Comparison of ENCODE assay signal across 11 mouse cellular contexts in the genomic region with DNA sequence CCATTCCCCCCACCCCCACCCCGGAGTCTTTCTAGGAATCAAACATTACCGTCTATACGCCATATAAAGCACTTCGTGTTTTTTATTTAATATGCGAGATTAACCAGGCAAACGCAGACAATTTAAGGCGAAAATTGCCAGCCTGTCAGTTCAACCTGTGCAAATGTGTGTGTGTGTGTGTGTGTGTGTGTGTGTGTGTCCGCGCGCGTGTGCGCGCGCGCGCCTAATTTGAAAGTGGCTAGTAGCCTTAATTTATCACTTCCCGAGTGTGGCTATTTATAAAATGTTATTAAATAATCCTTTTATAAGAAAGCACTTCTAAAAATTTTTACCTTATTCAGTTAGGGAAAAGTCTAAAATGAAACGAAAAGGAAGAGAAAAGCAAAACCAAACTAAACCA.
A peak's percentile ranks its signal among the peaks of the same experiment; 100 is the strongest.
DNase-seq lines count a peak whose midpoint lies in the region; ATAC-seq and TF ChIP-seq lines count a peak whose summit lies in the region.
"Had no signal": no experiment of that assay in that cellular context is flagged by ENCODE, and none has a peak within 500 bp of the region (broad histone marks: within the 10 kb centered on the region; RNA-seq: fewer than 3 reads in every experiment).

No protein-coding gene starts in this region.

- H3K4me1 ChIP-seq in lung, embryonic 15.5 days, result peaks cover 16% of the 10 kb centered on the region
- peaks cover 22% of the 10 kb centered on the region for H3K4me1 ChIP-seq in forebrain, embryonic 14.5 days (ENCODE audit: control insufficient read depth, insufficient read depth, low read length)
- no peaks in the 10 kb centered on the region for H3K4me1 ChIP-seq in intestine, postnatal 0 days (replicated peaks; ENCODE audit: control insufficient read depth, insufficient read depth, low read length)
- H3K4me1 ChIP-seq in neural tube, embryonic 14.5 days (ENCODE audit: control insufficient read depth, insufficient read depth, low read length), result peaks cover 15% of the 10 kb centered on the region; the same call in 1 of the 2 replicates
- H3K4me1 ChIP-seq: liver, embryonic 13.5 days had no signal

- 2% methylated on average over 18 of the region's 18 CpGs for WGBS in lung, embryonic 15.5 days
- WGBS in forebrain, embryonic 14.5 days, result 2% methylated on average over 18 of the region's 18 CpGs
- WGBS in intestine, postnatal 0 days, result 3% methylated on average over 18 of the region's 18 CpGs
- WGBS in neural tube, embryonic 14.5 days, result 1% methylated on average over 18 of the region's 18 CpGs

- TF ChIP-seq CTCF in intestine, postnatal 0 days (IDR thresholded peaks at IDR 0.05; ENCODE audit: low read depth), result no peak

- peak overlapping the region; percentile 46 for H3K4me2 ChIP-seq in lung, embryonic 15.5 days
- peak overlapping the region; percentile 41 for H3K4me2 ChIP-seq in forebrain, embryonic 14.5 days (ENCODE audit: low read length)
- H3K4me2 ChIP-seq in intestine, postnatal 0 days (replicated peaks; ENCODE audit: low read depth), result peak overlapping the region; percentile 39
- H3K4me2 ChIP-seq in neural tube, embryonic 14.5 days (ENCODE audit: low read depth, low read length), result peak overlapping the region; percentile 41
- H3K4me2 ChIP-seq: liver, embryonic 13.5 days had no signal

- ATAC-seq in lung, embryonic 15.5 days (ENCODE audit: borderline replicate concordance, extremely low read depth, low FRiP score, low TSS enrichment), result no peak
- ATAC-seq in forebrain, embryonic 14.5 days, result peak; percentile 2; the same call in 1 of the 2 replicates
- no peak for ATAC-seq in intestine, postnatal 0 days
- ATAC-seq in neural tube, embryonic 14.5 days (ENCODE audit: low read depth), result no peak

- no peak overlapping the region for H3K9ac ChIP-seq in lung, embryonic 15.5 days
- H3K9ac ChIP-seq in forebrain, embryonic 14.5 days (ENCODE audit: low read length), result no peak overlapping the region; the same call in 1 of the 2 replicates
- H3K9ac ChIP-seq in intestine, postnatal 0 days (ENCODE audit: low read depth, low read length), result no peak overlapping the region
- no peak overlapping the region for H3K9ac ChIP-seq in neural tube, embryonic 14.5 days (replicated peaks; ENCODE audit: low read depth, low read length)
- H3K9ac ChIP-seq: liver, embryonic 13.5 days had no signal

- H3K27me3 ChIP-seq in lung, embryonic 15.5 days, result peaks cover 81% of the 10 kb centered on the region
- H3K27me3 ChIP-seq in forebrain, embryonic 14.5 days (replicated peaks; ENCODE audit: control insufficient read depth, insufficient read depth, low read length), result peaks cover 66% of the 10 kb centered on the region
- peaks cover 70% of the 10 kb centered on the region for H3K27me3 ChIP-seq in intestine, postnatal 0 days (replicated peaks; ENCODE audit: control insufficient read depth, insufficient read depth, low read length)
- peaks cover 15% of the 10 kb centered on the region for H3K27me3 ChIP-seq in neural tube, embryonic 14.5 days (ENCODE audit: control insufficient read depth, insufficient read depth, low read length)

- H3K4me3 ChIP-seq in lung, embryonic 15.5 days, result peak overlapping the region; percentile 18
- H3K4me3 ChIP-seq in forebrain, embryonic 14.5 days (ENCODE audit: low read depth, low read length), result peak overlapping the region; percentile 10; the same call in 1 of the 2 replicates
- H3K4me3 ChIP-seq in intestine, postnatal 0 days (ENCODE audit: low read depth, low read length), result peak overlapping the region; percentile 12; the same call in 1 of the 2 replicates
- peak overlapping the region; percentile 13; the same call in 1 of the 2 replicates for H3K4me3 ChIP-seq in neural tube, embryonic 14.5 days (ENCODE audit: low read depth, low read length)
- H3K4me3 ChIP-seq: liver, embryonic 13.5 days had no signal

- DNase-seq in lung, postnatal 36 days, result no peak
- DNase-seq in forebrain, embryonic 14.5 days (ENCODE audit: low spot score), result peak; percentile 28
- DNase-seq in layer of hippocampus, adult 8-10 months (ENCODE audit: low spot score in 2 of 2), result no peak
- no peak for DNase-seq in kidney, adult 9 months
- DNase-seq in ovary, postnatal 36 days (ENCODE audit: low spot score), result no peak
- DNase-seq: cerebellum, adult 11 months; liver, embryonic 13.5 days; thymus, postnatal 25 days had no signal

- no peaks in the 10 kb centered on the region for H3K36me3 ChIP-seq in lung, embryonic 15.5 days
- no peaks in the 10 kb centered on the region for H3K36me3 ChIP-seq in forebrain, embryonic 14.5 days (ENCODE audit: control insufficient read depth, insufficient read depth, low read length)
- no peaks in the 10 kb centered on the region for H3K36me3 ChIP-seq in intestine, postnatal 0 days (ENCODE audit: control insufficient read depth, insufficient read depth)
- no peaks in the 10 kb centered on the region for H3K36me3 ChIP-seq in neural tube, embryonic 14.5 days (ENCODE audit: control insufficient read depth, insufficient read depth, low read length)
- H3K36me3 ChIP-seq: liver, embryonic 13.5 days had no signal

- no peaks in the 10 kb centered on the region for H3K9me3 ChIP-seq in lung, embryonic 15.5 days
- H3K9me3 ChIP-seq in forebrain, embryonic 14.5 days (replicated peaks; ENCODE audit: control insufficient read depth, low read length), result 0 out of 2 replicates have a peak, but pooled peaks cover 2% of the 10 kb centered on the region
- no peaks in the 10 kb centered on the region for H3K9me3 ChIP-seq in intestine, postnatal 0 days (ENCODE audit: control insufficient read depth)
- no peaks in the 10 kb centered on the region for H3K9me3 ChIP-seq in neural tube, embryonic 14.5 days (ENCODE audit: control insufficient read depth, low read length)
- H3K9me3 ChIP-seq: liver, embryonic 13.5 days had no signal

- H3K27ac ChIP-seq in lung, embryonic 15.5 days, result no peak overlapping the region
- no peak overlapping the region for H3K27ac ChIP-seq in forebrain, embryonic 14.5 days (ENCODE audit: low read depth, low read length)
- H3K27ac ChIP-seq in intestine, postnatal 0 days (ENCODE audit: low read depth, low read length), result no peak overlapping the region
- no peak overlapping the region for H3K27ac ChIP-seq in neural tube, embryonic 14.5 days (ENCODE audit: low read depth, low read length)
- H3K27ac ChIP-seq: liver, embryonic 13.5 days had no signal
